Mouse (Mus musculus) testis, adult 2 months (tissue): ENCODE results near the gene Dicer1.

Experiments
- CTCF ChIP-seq: fragments of 200-500 bp; IDR thresholded peaks from 2 replicates; pipeline ENCODE4 v1.5.1; 2012; ENCODE audit warnings: low read depth, mild to moderate bottlenecking, inconsistent platforms, low read length, moderate library complexity; ENCODE audit not compliant: control insufficient read depth, insufficient read depth, insufficient replicate concordance
- POLR2A ChIP-seq: fragments of 200-500 bp; IDR thresholded peaks from 2 replicates; pipeline ENCODE4 v1.6.1; 2012; ENCODE audit warnings: low read depth, mild to moderate bottlenecking, inconsistent platforms, low read length, moderate library complexity; ENCODE audit not compliant: control insufficient read depth

DNA sequence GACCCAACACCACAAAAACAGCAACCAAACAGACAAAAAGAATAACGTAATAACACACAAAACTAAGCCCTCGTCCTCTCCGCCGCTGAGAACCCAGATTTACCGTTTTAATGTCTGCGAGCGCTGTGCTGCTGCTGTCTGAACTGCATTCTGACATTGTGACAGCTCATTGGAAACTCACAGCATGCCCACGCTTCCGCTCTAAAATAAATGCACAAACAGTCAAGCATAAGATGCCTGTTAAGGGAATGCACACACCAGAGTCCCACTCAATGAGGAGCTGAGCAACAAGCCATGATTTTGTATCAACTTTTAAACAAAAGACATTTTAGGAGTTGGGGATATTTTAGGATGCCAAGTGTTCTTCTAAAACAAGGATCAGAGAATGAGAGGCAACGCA, 14.1 kb downstream of the Dicer1 start:
- TF ChIP-seq CTCF (no peak), POLR2A (no peak)
